Mouse (Mus musculus) forelimb bud, embryonic 11.5 days (tissue): ENCODE measurements around the gene Notum.

Source experiments
- DNase-seq: peaks from one replicate; pipeline ENCODE4 v3.0.0-alpha.2; 2012; ENCODE audit warnings: low read depth, low spot score

The Notum gene

DNA sequence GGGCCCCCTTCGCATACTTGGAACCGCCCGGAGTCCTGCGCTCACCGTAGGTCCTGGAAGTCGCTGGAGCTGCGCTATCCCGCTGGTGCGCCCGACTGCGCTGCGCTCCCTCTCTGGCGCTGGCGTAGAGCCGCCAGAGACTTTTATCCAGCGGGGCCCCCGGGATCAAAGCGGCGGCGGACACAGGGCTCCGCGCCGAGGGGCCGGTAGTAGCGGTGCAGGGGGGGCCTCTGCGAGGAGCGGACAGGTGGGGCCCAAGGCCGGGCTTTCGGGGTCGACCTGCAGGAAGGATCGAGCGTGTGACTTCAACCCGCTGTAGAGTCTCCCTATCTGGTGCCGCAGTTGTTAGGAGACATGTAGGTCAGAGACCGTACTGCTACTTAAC is at the start of gene Notum:
Gene Notum (minus strand): TSS at position 100 of the 385 bp plus-strand sequence.
- DNase-seq: no peak

GRCm38 (mm10) chr11:120710672-120711071 is 49.7 kb upstream of the Notum start:
- DNase-seq: no peak

DNA sequence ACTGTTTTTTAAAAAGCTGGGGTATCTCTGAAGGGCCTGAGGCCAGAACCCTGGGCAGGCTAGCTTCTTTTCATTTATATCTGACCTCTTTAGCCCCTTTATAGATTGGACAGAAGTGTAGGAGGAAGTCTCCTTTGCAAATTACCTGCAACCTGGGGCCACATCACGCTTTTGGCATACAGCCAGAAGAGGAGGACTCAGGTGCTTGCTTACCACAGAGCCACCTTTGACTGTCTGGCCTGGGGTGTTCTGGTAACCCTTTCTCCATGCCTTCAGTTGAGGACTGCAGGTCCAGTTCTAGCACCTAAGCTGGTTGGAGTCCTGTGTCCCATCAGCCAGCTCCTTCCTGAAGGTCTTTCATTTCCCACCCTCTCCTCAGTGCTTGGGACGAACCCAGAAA is 48.6 kb upstream of the Notum start:
- no peak for DNase-seq

DNA sequence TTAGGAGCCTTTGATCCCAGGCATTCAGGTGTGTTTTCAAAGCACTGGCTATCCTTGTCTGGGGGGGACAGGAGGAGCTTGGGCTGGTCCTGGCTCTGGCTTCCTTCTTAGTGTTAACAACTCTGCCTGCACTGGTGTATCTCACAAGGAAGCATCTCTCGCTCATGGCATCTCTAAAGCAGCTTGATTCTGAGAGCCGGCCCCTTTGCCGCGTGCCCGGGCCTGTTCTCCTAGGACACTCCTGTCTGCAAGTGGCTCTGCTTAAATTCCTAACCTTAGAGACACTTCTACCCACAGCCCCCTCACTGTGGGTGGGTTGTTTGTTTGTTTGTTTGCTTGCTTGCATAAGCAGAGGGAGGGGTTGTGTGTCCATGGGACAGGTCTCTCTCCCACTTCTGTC is 47.0 kb upstream of the Notum start:
- no peak for DNase-seq

DNA sequence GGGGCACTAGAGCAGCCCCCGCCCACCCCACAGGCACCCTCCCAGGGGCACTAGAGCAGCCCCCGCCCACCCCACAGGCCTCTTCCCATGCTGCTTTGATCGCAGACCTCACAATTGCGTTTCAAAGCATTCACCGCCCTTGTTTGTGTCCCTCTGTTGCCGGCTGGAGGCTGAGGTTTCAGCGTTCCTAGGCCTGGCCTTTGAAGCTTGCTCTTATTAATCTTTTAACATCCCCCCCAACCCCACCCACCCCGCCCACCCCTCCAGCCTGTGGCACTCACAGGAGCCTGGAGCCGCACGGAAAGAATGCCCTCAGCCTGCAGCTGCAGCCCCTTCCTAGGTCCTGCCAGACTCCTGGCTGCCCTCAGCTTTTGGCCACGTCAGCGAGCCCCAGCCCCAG is 46.2 kb upstream of the Notum start:
- DNase-seq: peak; percentile 64

DNA sequence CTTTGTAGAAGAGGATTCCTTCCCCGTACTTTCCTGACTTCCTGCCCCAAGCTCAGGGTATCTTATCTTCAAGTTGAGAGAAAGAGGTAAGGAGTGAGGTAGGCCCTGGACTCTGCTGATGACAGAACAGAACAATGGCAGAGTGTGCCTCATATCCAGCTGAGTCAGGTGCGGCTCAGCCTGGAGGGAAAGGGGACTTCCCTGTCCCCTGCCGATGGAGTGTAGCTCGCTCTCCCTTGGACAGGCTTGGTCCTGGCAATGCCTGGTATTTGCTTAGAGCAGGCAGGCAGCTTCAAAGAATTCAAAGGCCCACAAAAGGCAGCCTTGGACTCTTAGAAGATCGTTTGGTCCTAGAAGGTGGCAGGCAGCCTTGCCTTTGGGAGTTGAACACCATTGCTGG is 45.1 kb upstream of the Notum start:
- no peak for DNase-seq

GRCm38 (mm10) chr11:120704486-120705325 is 43.7 kb upstream of the Notum start:
- no peak for DNase-seq

- no peak for DNase-seq
Observed at GRCm38 (mm10) chr11:120703696-120704454, 42.9 kb upstream of the Notum start.

DNA sequence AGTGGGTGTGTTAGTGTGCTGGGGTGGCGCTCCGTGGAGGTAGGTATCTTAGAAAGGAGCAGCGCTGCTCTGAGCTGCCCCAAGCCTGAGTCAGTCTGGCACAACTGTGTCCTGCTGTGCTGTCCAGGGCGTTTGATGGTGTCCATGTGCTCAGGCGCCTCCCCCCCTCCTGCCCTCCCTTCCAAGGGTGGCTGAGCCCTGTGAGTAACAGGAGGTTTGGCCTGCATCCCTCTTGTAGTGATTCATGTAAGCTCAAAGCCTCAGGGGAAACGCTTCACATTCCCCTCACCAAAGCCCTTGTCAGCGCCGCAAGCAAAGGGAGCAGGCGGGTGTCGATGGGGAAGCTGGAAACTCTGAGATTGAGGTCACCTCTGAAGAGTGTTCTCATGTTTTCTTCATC is 36.8 kb upstream of the Notum start:
- no peak for DNase-seq

DNA sequence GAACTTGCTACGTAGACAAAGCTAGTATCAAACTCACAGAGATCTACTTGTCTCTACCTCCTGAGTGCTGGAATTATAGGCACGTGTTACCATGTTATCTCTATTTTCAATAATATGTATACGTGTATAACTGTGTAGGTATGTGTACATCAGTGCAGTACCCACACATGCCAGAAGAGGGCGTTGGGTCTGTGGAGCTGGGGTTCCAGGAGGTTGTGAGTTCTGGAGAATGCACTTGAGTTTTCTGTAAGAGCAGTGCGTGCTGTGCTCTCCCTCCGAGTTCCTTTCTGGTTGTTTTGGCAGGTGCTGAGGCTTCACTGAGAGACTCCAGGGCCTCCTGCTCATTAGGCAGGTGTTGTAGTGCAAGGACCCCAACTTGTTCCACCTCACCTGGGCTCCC is 35.6 kb upstream of the Notum start:
- DNase-seq: no peak

GRCm38 (mm10) chr11:120695641-120696040 is 34.7 kb upstream of the Notum start:
- DNase-seq: peak; percentile 77

GRCm38 (mm10) chr11:120695184-120695583 is 34.2 kb upstream of the Notum start:
- DNase-seq: peak; percentile 77

DNA sequence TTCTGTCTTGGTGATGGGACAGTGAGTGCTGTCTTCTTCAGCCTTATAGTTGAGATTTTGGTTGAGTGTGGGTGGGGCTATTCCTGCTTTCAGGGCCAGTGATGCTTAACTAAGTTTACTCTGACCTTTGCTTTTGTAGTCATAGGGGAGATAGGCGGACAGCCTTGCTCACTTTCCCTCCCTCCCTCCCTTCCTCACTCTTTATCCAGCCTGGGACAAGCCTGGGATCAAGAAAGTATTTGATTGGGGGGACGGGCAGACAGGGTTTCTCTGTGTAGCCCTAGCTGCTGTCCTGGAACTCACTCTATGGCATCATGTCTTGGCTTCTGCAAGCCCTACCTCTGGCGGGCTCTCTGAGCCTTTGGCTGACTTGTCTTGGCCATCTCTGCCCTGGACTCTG is 32.5 kb upstream of the Notum start:
- DNase-seq: no peak

- DNase-seq: no peak
Observed at GRCm38 (mm10) chr11:120692471-120693011, 31.6 kb upstream of the Notum start.

- no peak for DNase-seq
Observed at GRCm38 (mm10) chr11:120689365-120689764, 28.4 kb upstream of the Notum start.

DNA sequence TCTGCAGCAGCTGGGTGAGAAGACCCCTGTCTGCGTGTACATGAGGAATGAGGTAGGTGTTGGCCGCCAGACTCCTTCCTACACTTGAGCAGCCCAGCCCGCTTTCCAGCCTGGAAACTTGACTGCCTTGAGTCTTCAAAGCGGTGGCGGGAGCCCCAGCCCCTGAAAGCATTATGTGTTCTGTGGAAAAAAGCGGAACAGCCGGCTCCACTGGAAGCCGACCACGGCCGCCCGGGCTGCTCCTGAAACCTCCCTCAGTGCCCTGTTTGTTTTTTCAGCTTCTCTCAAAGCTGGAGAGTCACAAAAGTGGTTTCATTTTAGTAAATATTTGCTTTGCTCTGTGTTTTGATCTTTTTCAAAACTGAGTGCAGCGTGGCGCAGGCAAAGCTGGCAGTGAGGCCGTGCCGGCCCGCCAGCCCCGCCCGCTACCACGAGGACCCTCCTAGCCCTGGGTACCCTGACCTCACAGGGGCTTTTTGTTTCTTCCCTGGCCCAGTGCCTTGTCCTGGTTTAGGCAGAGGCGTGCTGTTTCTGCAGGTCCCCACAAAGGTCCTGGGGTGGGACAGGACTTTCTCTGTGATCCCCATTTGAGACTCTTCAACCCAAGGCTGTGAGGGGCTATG is 25.8 kb upstream of the Notum start:
- DNase-seq: no peak

DNA sequence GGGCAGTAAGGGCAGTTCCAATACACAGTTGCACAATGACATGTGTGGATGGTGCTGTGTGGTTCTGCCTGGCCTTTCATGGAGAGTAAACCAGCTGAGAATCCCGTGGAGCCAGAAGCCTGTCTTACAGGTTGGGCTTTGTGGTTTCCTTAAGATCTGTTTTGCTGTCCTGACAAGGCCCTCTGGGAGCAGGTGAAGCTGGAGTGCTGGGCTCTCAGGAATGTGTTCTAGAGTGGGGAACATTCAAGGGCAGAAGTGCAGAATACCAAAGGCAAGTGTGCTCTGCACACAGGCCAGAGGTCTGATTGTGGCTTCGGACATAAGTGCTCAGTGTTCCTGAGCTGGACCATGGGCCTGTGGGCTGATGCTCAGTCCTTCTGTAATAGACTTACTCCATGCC is 23.7 kb upstream of the Notum start:
- no peak for DNase-seq

GRCm38 (mm10) chr11:120684086-120684485 is 23.1 kb upstream of the Notum start:
- DNase-seq: no peak

DNA sequence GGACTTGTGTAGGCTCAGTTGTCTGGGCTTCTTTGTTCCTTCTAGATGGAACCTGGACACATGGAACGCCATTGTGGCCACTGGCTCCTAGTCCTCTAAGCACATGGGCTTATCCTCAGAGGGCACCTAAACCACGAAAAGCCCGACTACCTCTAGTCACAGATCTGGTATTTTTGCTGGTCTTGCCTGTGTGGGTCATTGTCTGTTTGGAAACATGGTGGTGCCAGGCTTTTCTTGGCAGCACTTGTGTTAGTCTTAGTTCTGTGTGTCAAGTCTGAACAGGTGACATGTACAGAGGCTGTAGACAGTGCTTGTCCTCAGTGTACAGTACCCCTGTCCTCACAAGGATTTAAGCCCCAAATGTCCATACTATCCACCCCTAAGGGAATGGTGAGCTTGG is 22.6 kb upstream of the Notum start:
- DNase-seq: no peak

DNA sequence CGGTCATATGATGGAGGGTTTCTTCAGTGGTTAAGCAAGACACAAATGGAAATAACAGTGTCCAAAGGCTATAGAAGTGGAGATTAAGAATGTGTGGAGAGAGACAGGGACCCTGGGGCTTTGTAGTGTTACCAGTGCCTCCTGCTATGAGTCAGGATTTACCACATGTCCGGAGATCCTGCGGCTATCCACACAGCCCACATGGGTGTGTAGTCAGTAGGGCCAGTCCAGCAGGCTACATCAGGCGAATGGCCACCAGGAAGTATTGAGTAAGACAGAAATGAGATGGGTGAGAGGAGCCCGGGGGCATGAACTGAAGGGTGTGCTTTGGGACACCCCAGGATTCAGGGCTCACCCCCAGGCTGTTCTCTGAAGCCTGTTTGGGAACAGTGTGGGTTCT is 21.7 kb upstream of the Notum start:
- DNase-seq: no peak

DNA sequence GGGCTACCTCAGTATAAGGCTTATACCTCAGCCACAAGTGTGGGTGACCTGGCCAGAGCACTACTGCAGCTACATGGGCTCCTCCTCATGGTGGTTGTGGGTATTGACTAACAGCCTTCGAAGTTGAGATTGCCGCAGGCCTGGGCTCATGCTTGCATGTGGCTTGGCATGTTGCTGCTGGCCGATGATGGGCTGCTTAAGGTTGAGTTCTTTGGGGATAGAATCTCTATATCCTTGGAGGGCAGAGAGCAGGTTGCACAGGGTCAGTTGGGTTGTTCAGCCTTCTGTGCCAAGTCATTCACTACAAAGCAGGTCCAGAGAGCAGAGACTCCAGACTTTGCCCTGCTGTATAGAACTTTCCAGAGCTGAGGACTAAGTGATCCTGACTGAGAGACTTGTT is 18.9 kb upstream of the Notum start:
- DNase-seq: no peak

GRCm38 (mm10) chr11:120676951-120677350 is 16.0 kb upstream of the Notum start:
- DNase-seq: no peak
